Mouse (Mus musculus) olfactory bulb, adult 2 months (tissue): Measurements from ENCODE around the gene Kifc5b. TPM values are rescaled to one million over a fixed set of nuclear protein-coding genes. Genes with fewer than 3 reads are reported as not detected.
A peak's percentile ranks its signal among the peaks of the same experiment; 100 is the strongest.

ENCODE experiments used
- H3K27ac ChIP-seq: fragments of 200-500 bp; 2 replicates; pipeline ENCODE4 v1.5.1; 2012; ENCODE audit warnings: low read depth, low read length; ENCODE audit not compliant: insufficient read depth
- H3K4me1 ChIP-seq: fragments of 200-500 bp; 2 replicates; pipeline ENCODE4 v1.6.1; 2012; ENCODE audit warnings: low read length; ENCODE audit not compliant: control insufficient read depth, insufficient read depth
- H3K4me3 ChIP-seq: fragments of 200-500 bp; 2 replicates; pipeline ENCODE4 v1.5.1; 2012; ENCODE audit warnings: mild to moderate bottlenecking, low read depth, low read length, moderate library complexity; ENCODE audit not compliant: insufficient read depth
- CTCF ChIP-seq: fragments of 200-500 bp; IDR thresholded peaks from 2 replicates; pipeline ENCODE4 v1.5.1; 2012; ENCODE audit warnings: low read depth, mild to moderate bottlenecking, low read length, moderate library complexity; ENCODE audit not compliant: insufficient read depth
- POLR2A ChIP-seq: fragments of 200-500 bp; IDR thresholded peaks from 2 replicates; pipeline ENCODE4 v1.6.1; 2012; ENCODE audit warnings: mild to moderate bottlenecking, low read depth, low read length, moderate library complexity; ENCODE audit not compliant: insufficient read depth
- WGBS: fragments of 180-500 bp; shearing (Covaris S2); methylation state at CpG from one replicate; pipeline ENCODE4 v1.1.7; 2018; 5-methylcytosine and 5-hydroxymethylcytosine counted together
- polyA plus RNA-seq: library from polyadenylated mRNA; stranded (reverse); fragments of >200 nt; gene quantifications from 2 replicates; pipeline ENCODE4 v1.2.4, GENCODE M21; 2012; ENCODE audit warnings: low replicate concordance; ENCODE audit not compliant: missing spikeins, insufficient read depth, insufficient read length

The Kifc5b gene
- polyA plus RNA-seq, 1 experiment = not detected

DNA sequence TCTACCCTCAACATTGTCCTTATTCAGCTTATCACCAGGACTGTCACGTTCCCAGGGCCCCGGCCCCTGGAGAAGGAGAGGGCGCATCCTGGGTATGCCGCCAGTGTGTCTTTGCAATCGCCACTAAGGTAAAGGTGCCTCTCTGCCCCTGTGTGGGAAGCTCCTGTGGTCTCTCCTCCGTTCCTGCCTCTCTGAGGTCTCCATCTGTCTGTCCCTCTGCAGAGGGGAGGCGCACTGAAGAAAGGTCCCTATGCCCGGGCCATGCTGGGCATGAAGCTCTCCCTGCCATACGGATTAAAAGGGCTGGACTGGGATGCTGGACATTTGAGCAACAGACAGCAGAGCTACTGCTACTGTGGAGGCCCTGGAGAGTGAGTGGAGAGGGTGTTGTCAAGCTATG lies 18.1 kb downstream of the Kifc5b start:
- WGBS = 91% methylated on average over 9 of the region's 9 CpGs
- no peak for TF ChIP-seq POLR2A
- TF ChIP-seq CTCF = no peak

DNA sequence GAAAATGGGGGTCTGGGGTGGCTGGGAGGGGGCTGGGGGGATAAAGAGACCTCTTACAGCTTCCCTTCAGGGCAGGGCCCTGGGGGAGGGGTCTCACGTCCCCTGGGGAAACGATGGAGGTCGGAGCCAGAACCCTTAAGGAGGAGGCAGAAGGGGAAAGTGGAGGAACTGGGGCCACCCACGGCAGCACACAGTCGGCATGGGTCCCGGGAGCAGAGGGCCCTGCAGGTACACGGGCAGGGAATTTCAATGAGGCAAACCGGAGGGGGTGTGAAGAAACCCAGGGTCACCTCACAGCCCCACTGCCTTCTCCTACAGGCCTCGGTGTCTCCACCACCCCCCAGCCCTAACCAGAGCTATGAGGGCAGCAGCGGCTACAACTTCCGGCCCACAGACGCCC lies 19.6 kb downstream of the Kifc5b start:
- no peak for TF ChIP-seq CTCF
- TF ChIP-seq POLR2A = no peak
- no peak overlapping the region for H3K27ac ChIP-seq
- peaks cover 31% of the 10 kb centered on the region for H3K4me1 ChIP-seq
- 83% methylated on average over 12 of the region's 12 CpGs for WGBS
- no peak overlapping the region for H3K4me3 ChIP-seq

More for the DNA sequence above, 18.1 kb downstream of the Kifc5b start:
- Histone ChIP-seq H3K27ac (no peak overlapping the region), H3K4me3 (no peak overlapping the region), H3K4me1 (peaks cover 27% of the 10 kb centered on the region)

GRCm38 (mm10) chr17:26936921-26937695 lies 20.2 kb downstream of the Kifc5b start:
- no peak overlapping the region for H3K4me3 ChIP-seq
- H3K4me1 ChIP-seq = peaks cover 31% of the 10 kb centered on the region
- 85% methylated on average over 15 of the region's 15 CpGs for WGBS
- H3K27ac ChIP-seq = no peak overlapping the region
- TF ChIP-seq POLR2A = no peak
- TF ChIP-seq CTCF = no peak

DNA sequence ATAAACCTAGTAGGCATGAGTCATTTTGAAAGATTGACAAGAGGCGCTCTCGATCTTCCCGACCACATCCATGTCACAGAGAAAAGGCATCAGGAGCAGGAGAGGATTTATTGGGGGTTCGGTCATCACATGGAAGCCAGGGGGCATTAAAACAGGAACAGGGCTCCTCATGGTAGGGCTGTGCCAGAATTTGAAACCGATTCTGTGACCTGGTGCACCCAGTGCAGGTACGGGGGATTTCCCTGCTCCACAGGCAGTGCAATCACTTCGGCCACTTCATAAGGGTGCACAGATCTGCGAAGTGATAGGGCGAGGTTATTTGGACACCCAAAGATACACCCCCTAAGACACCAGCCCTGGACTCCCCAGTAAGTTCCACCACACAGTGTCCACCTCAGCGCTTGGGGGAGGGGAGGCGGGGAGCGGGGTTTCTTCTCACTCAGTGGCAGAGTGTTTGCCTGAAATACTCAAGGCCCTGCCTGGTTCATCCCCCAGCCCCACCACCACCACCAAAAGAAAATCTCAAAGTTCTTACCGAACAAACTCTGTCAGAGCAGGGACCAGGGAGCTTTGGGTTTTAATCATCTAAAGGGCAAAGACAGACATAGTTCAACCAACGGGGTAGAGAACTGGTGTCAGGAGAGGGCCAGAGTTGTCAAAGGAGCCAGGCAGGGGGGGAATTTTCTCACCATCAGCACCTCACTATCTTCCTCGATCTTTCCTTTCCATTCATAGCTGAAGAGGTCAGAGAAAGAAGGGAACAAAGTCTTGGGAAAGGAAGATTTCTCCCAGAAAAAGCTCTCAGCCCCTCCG lies 21.2 kb downstream of the Kifc5b start:
- 61% methylated on average over 16 of the region's 16 CpGs for WGBS
- no peak overlapping the region for H3K27ac ChIP-seq
- peaks cover 29% of the 10 kb centered on the region for H3K4me1 ChIP-seq
- H3K4me3 ChIP-seq = peak overlapping the region; percentile 93
- TF ChIP-seq CTCF = no peak
- TF ChIP-seq POLR2A = no peak

- Histone ChIP-seq H3K27ac (no peak overlapping the region; the same call in 1 of the 2 replicates), H3K4me1 (peaks cover 25% of the 10 kb centered on the region), H3K4me3 (peak overlapping the region; percentile 93)
- TF ChIP-seq CTCF = no peak
- under 1% methylated on average over 22 of the region's 22 CpGs for WGBS
Measured at GRCm38 (mm10) chr17:26938731-26939130, 21.8 kb downstream of the Kifc5b start.

GRCm38 (mm10) chr17:26939178-26939972 lies 22.5 kb downstream of the Kifc5b start, which contains the start of gene Cuta:
Gene Cuta, minus strand, starts transcription at chr17:26939569.
- peak within 1 kb of the TSS; percentile 88 for H3K27ac ChIP-seq
- H3K4me1 ChIP-seq = peaks cover 29% of the 10 kb centered on the region
- TF ChIP-seq POLR2A = peak; percentile 68
- TF ChIP-seq CTCF = no peak
- peak within 1 kb of the TSS; percentile 93 for H3K4me3 ChIP-seq
- under 1% methylated on average over 70 of the region's 70 CpGs for WGBS

DNA sequence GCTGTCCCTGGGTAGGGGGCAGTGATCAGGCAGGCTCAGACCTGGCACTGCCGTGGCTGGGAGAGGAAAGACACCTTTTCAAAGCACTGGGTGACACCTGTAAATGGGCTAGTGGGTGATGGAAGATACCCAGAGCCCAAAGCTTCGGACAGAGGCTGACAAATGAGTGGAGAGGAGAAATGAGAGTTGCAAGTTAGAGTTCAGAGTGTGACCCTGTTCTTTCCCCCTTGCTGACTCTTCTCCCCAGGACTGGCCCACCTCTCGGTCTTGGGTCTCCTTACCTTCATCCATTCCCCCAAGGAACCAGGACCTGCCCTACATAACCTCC lies 23.0 kb downstream of the Kifc5b start:
- TF ChIP-seq POLR2A = no peak
- TF ChIP-seq CTCF = no peak
- 0% methylated on average over 3 of the region's 3 CpGs for WGBS
- peak overlapping the region; percentile 93 for H3K4me3 ChIP-seq

GRCm38 (mm10) chr17:26941031-26941789 lies 24.3 kb downstream of the Kifc5b start, which contains the start of gene Syngap1:
Gene Syngap1, plus strand, starts transcription at chr17:26941253.
- 2% methylated on average over 22 of the region's 24 CpGs for WGBS
- TF ChIP-seq CTCF (no peak), POLR2A (no peak)
- peak within 1 kb of the TSS; percentile 89 for H3K27ac ChIP-seq
- H3K4me1 ChIP-seq = peaks cover 47% of the 10 kb centered on the region
- H3K4me3 ChIP-seq = peak within 1 kb of the TSS; percentile 93

More for the DNA sequence above, 23.0 kb downstream of the Kifc5b start:
- peak overlapping the region; percentile 88 for H3K27ac ChIP-seq
- peaks cover 35% of the 10 kb centered on the region for H3K4me1 ChIP-seq
